Mouse (Mus musculus): ENCODE measurements around the gene Hormad1. TPM values are rescaled to one million over a fixed set of nuclear protein-coding genes. Genes with fewer than 3 reads are reported as not detected.

Hormad1 gene
- polyA plus RNA-seq, 1 experiment from 2014 or later, result not detected

GRCm38 (mm10) chr3:95524673-95525072 is 34.8 kb upstream of the Hormad1 start:
- no peak overlapping the region for H3K9ac ChIP-seq (ENCODE audit: low read length)
- H3K27ac ChIP-seq (ENCODE audit: low read length), result no peak overlapping the region
- H3K4me2 ChIP-seq (ENCODE audit: low read depth, low read length), result no peak overlapping the region
- no peaks in the 10 kb centered on the region for H3K27me3 ChIP-seq (ENCODE audit: control insufficient read depth, insufficient read depth, low read length)
- no peaks in the 10 kb centered on the region for H3K9me3 ChIP-seq (replicated peaks; ENCODE audit: control insufficient read depth, low read length)
- peaks cover 4% of the 10 kb centered on the region for H3K4me1 ChIP-seq (ENCODE audit: control insufficient read depth, insufficient read depth, low read length)
- WGBS, result 56% methylated on average over 2 of the region's 2 CpGs
- no peak for ATAC-seq (replicated peaks; ENCODE audit: extremely low read depth, insufficient read depth, low FRiP score)
- H3K4me3 ChIP-seq (ENCODE audit: low read length), result no peak overlapping the region
- H3K36me3 ChIP-seq (ENCODE audit: control insufficient read depth, insufficient read depth), result no peaks in the 10 kb centered on the region

DNA sequence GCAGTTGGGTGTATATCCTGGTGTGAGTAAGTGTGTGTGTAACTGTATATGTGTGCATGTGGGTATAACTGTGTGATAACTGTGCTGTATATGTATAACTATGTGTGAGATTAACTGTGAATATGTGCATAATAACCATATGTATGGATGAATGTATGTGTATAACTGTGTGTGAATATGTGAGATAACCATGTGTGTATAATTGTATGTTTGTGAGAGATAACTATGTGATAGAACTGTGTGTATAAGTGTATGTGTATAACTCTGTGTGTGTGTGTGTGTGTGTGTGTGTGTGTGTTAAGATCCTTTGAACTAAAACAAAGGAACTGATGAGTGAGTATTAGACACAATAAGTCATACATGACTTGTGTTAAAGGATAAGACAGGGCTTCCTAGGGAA is 33.4 kb upstream of the Hormad1 start:
- no peak overlapping the region for H3K4me3 ChIP-seq (ENCODE audit: low read length)
- no peaks in the 10 kb centered on the region for H3K9me3 ChIP-seq (replicated peaks; ENCODE audit: control insufficient read depth, low read length)
- H3K27me3 ChIP-seq (ENCODE audit: control insufficient read depth, insufficient read depth, low read length), result no peaks in the 10 kb centered on the region
- H3K4me1 ChIP-seq (ENCODE audit: control insufficient read depth, insufficient read depth, low read length), result peaks cover 4% of the 10 kb centered on the region
- H3K36me3 ChIP-seq (ENCODE audit: control insufficient read depth, insufficient read depth), result no peaks in the 10 kb centered on the region
- H3K9ac ChIP-seq (ENCODE audit: low read length), result no peak overlapping the region
- H3K4me2 ChIP-seq (ENCODE audit: low read depth, low read length), result no peak overlapping the region
- ATAC-seq (replicated peaks; ENCODE audit: extremely low read depth, insufficient read depth, low FRiP score), result no peak
- H3K27ac ChIP-seq (ENCODE audit: low read length), result no peak overlapping the region

DNA sequence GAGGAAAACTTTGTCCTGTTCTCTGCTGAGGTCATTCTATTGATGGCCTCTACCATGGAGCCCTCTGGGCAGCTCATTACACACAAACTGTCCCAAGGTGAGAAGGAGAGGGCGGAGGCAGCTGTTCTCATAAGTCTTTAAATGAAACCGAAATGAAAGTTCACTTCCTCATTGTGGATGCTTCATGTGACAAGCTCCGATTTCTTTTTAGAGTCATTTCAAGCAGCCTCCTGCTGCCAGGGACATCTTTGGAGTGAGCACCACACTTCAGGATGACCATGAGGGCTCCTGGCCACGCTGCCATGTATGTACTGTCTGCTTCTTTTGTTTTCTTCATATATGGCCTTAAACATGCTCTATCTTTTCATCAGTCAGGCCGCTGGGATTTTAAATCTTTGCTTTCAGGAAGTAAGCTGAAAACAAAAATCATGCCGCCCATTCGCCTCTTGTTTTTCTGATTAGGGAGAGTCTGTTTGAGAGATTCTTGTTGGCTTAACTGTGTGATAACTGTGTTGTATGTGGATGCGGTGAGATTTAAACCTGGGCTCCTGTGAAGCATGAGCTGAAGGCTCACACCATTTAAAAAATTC is 32.8 kb upstream of the Hormad1 start, which contains the start of gene Ctss:
Ctss (plus strand) TSS at position 165 of the 590 bp plus-strand sequence.
- H3K9me3 ChIP-seq (replicated peaks; ENCODE audit: control insufficient read depth, low read length), result no peaks in the 10 kb centered on the region
- no peak for ATAC-seq (replicated peaks; ENCODE audit: extremely low read depth, insufficient read depth, low FRiP score)
- H3K4me2 ChIP-seq (ENCODE audit: low read depth, low read length), result no peak within 1 kb of the TSS
- H3K27ac ChIP-seq (ENCODE audit: low read length), result no peak within 1 kb of the TSS
- no peaks in the 10 kb centered on the region for H3K27me3 ChIP-seq (ENCODE audit: control insufficient read depth, insufficient read depth, low read length)
- no peak within 1 kb of the TSS for H3K4me3 ChIP-seq (ENCODE audit: low read length)
- no peak within 1 kb of the TSS for H3K9ac ChIP-seq (ENCODE audit: low read length)
- WGBS, result 81% methylated on average over 8 of the region's 8 CpGs
- H3K4me1 ChIP-seq (ENCODE audit: control insufficient read depth, insufficient read depth, low read length), result peaks cover 4% of the 10 kb centered on the region
- H3K36me3 ChIP-seq (ENCODE audit: control insufficient read depth, insufficient read depth), result no peaks in the 10 kb centered on the region

DNA sequence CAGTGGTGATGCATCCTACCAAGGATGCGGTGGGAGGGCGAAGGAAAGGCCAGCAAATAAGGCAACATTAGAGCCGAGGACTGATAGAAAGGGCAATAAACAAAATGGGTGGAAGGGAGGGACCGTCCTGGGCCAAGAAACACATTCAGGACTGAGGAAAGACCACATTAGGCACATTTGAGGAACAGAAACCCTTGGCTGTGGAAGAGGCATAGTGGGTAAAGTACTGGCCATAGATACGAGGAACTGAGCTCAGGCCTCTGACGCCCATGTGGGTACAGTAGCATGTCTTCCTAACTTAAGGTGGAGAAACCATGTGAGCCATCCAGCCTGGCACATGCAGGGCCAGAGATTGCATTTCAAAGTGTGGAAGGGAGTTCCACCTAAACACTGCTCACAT is 29.7 kb upstream of the Hormad1 start:
- H3K27ac ChIP-seq (ENCODE audit: low read length), result no peak overlapping the region
- H3K36me3 ChIP-seq (ENCODE audit: control insufficient read depth, insufficient read depth), result no peaks in the 10 kb centered on the region
- ATAC-seq (replicated peaks; ENCODE audit: extremely low read depth, insufficient read depth, low FRiP score), result no peak
- no peaks in the 10 kb centered on the region for H3K27me3 ChIP-seq (ENCODE audit: control insufficient read depth, insufficient read depth, low read length)
- no peak overlapping the region for H3K4me2 ChIP-seq (ENCODE audit: low read depth, low read length)
- no peak overlapping the region for H3K9ac ChIP-seq (ENCODE audit: low read length)
- H3K9me3 ChIP-seq (replicated peaks; ENCODE audit: control insufficient read depth, low read length), result no peaks in the 10 kb centered on the region
- H3K4me3 ChIP-seq (ENCODE audit: low read length), result no peak overlapping the region
- no peaks in the 10 kb centered on the region for H3K4me1 ChIP-seq (ENCODE audit: control insufficient read depth, insufficient read depth, low read length)
- 80% methylated on average over 6 of the region's 6 CpGs for WGBS

DNA sequence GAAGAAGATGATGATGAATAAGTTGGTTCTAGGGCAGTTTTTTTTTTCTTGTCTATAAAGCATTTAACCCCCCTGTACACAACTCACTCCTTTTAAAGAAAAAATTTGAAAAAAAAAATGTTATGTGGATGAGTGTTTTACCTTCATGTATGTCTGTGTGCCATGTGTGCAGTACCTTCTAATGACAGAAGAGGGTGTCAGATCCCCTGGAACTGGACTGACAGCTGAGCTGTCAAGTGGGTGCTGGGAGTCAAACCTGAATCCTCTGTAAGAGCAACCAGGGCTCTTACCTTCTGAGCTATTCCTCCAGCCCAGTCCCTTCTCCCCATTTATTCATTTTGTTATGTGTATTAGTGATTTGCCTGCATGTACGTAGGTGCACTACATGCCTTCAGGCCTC is 28.5 kb upstream of the Hormad1 start:
- no peak for ATAC-seq (replicated peaks; ENCODE audit: extremely low read depth, insufficient read depth, low FRiP score)
- H3K27ac ChIP-seq (ENCODE audit: low read length), result no peak overlapping the region
- 96% methylated on average over 1 of the region's 1 CpGs for WGBS

GRCm38 (mm10) chr3:95533364-95533763 is 26.1 kb upstream of the Hormad1 start:
- H3K27ac ChIP-seq (ENCODE audit: low read length), result no peak overlapping the region
- no peaks in the 10 kb centered on the region for H3K4me1 ChIP-seq (ENCODE audit: control insufficient read depth, insufficient read depth, low read length)
- no peak for ATAC-seq (replicated peaks; ENCODE audit: extremely low read depth, insufficient read depth, low FRiP score)
- WGBS, result 88% methylated on average over 5 of the region's 5 CpGs
- no peaks in the 10 kb centered on the region for H3K27me3 ChIP-seq (ENCODE audit: control insufficient read depth, insufficient read depth, low read length)
- no peak overlapping the region for H3K4me3 ChIP-seq (ENCODE audit: low read length)
- no peak overlapping the region for H3K9ac ChIP-seq (ENCODE audit: low read length)
- no peaks in the 10 kb centered on the region for H3K36me3 ChIP-seq (ENCODE audit: control insufficient read depth, insufficient read depth)
- H3K9me3 ChIP-seq (replicated peaks; ENCODE audit: control insufficient read depth, low read length), result no peaks in the 10 kb centered on the region
- no peak overlapping the region for H3K4me2 ChIP-seq (ENCODE audit: low read depth, low read length)

More for the DNA sequence above, 28.5 kb upstream of the Hormad1 start:
- Histone ChIP-seq H3K27me3 (ENCODE audit: control insufficient read depth, insufficient read depth, low read length) (no peaks in the 10 kb centered on the region), H3K4me1 (ENCODE audit: control insufficient read depth, insufficient read depth, low read length) (no peaks in the 10 kb centered on the region), H3K4me3 (ENCODE audit: low read length) (no peak overlapping the region), H3K9me3 (replicated peaks; ENCODE audit: control insufficient read depth, low read length) (no peaks in the 10 kb centered on the region), H3K4me2 (ENCODE audit: low read depth, low read length) (no peak overlapping the region), H3K9ac (ENCODE audit: low read length) (no peak overlapping the region), H3K36me3 (ENCODE audit: control insufficient read depth, insufficient read depth) (no peaks in the 10 kb centered on the region)

GRCm38 (mm10) chr3:95534927-95535326 is 24.6 kb upstream of the Hormad1 start:
- Histone ChIP-seq H3K4me2 (ENCODE audit: low read depth, low read length) (no peak overlapping the region), H3K9ac (ENCODE audit: low read length) (no peak overlapping the region), H3K4me1 (ENCODE audit: control insufficient read depth, insufficient read depth, low read length) (no peaks in the 10 kb centered on the region), H3K36me3 (ENCODE audit: control insufficient read depth, insufficient read depth) (no peaks in the 10 kb centered on the region), H3K27ac (ENCODE audit: low read length) (no peak overlapping the region), H3K4me3 (ENCODE audit: low read length) (no peak overlapping the region), H3K27me3 (ENCODE audit: control insufficient read depth, insufficient read depth, low read length) (no peaks in the 10 kb centered on the region), H3K9me3 (replicated peaks; ENCODE audit: control insufficient read depth, low read length) (no peaks in the 10 kb centered on the region)
- 78% methylated on average over 1 of the region's 1 CpGs for WGBS
- no peak for ATAC-seq (replicated peaks; ENCODE audit: extremely low read depth, insufficient read depth, low FRiP score)

GRCm38 (mm10) chr3:95538936-95539335 is 20.5 kb upstream of the Hormad1 start:
- no peak for ATAC-seq (replicated peaks; ENCODE audit: extremely low read depth, insufficient read depth, low FRiP score)
- H3K36me3 ChIP-seq (ENCODE audit: control insufficient read depth, insufficient read depth), result no peaks in the 10 kb centered on the region

GRCm38 (mm10) chr3:95539837-95540236 is 19.6 kb upstream of the Hormad1 start:
- 86% methylated on average over 4 of the region's 4 CpGs for WGBS
- ATAC-seq (replicated peaks; ENCODE audit: extremely low read depth, insufficient read depth, low FRiP score), result no peak

More at GRCm38 (mm10) chr3:95538936-95539335, 20.5 kb upstream of the Hormad1 start:
- Histone ChIP-seq H3K4me2 (ENCODE audit: low read depth, low read length) (no peak overlapping the region), H3K9ac (ENCODE audit: low read length) (no peak overlapping the region), H3K9me3 (replicated peaks; ENCODE audit: control insufficient read depth, low read length) (no peaks in the 10 kb centered on the region), H3K4me3 (ENCODE audit: low read length) (no peak overlapping the region), H3K4me1 (ENCODE audit: control insufficient read depth, insufficient read depth, low read length) (no peaks in the 10 kb centered on the region), H3K27ac (ENCODE audit: low read length) (no peak overlapping the region), H3K27me3 (ENCODE audit: control insufficient read depth, insufficient read depth, low read length) (no peaks in the 10 kb centered on the region)
- WGBS, result 83% methylated on average over 10 of the region's 10 CpGs

More at GRCm38 (mm10) chr3:95539837-95540236, 19.6 kb upstream of the Hormad1 start:
- no peak overlapping the region for H3K4me2 ChIP-seq (ENCODE audit: low read depth, low read length)
- H3K27me3 ChIP-seq (ENCODE audit: control insufficient read depth, insufficient read depth, low read length), result no peaks in the 10 kb centered on the region
- no peaks in the 10 kb centered on the region for H3K36me3 ChIP-seq (ENCODE audit: control insufficient read depth, insufficient read depth)
- H3K4me3 ChIP-seq (ENCODE audit: low read length), result no peak overlapping the region
- no peaks in the 10 kb centered on the region for H3K9me3 ChIP-seq (replicated peaks; ENCODE audit: control insufficient read depth, low read length)
- no peak overlapping the region for H3K9ac ChIP-seq (ENCODE audit: low read length)
- no peak overlapping the region for H3K27ac ChIP-seq (ENCODE audit: low read length)
- no peaks in the 10 kb centered on the region for H3K4me1 ChIP-seq (ENCODE audit: control insufficient read depth, insufficient read depth, low read length)
